Mouse (Mus musculus): ENCODE results near the gene Macrod2.

The Macrod2 gene

DNA sequence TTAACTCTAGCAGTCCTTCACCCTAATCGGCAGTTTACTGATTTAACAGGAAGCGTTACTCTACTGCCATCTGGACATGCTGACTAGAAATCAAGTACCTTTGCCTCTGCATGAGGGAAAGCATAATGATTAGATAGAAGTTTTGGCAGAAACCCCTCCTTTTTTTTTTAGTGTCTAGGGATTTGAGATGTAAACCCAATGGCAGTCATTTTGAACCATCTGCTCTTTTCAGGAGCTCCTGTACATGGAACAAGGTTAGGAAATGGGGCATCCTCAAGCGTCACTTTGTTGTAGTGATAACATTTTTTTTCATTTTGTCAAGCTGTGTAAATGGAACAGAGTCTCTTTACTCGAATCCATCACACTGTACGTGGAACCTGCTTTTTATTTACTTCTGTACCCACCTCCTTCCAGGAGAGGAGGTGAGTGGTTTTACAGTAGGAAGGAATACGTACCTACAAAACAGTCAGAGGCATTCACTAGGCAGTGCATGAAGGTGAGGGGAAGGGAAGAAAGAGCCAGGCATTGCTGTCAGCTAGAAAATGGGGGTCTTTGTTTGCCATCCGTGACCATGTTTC, 503.4 kb downstream of the Macrod2 start:
- no peak for DNase-seq (ENCODE audit: low read depth in 1 of 2, low spot score in 2 of 2)

DNA sequence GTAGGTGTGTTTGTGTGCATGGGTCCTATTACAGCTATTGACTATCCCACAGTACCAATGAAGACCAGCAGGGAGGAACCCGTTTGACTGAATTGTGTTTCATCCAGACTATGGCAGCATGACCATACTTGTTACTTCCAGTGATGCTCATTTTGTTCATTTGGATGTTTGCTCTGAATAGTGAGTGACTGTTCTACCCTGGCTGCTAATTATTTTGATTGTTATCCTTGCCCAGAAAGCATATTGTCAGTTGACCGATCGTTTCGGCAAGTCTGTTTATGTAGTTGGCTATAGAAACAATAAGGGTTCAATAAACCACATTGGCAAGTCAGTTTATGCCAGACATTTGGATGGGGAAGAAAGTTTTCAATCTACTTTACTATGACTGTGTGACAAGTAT, 510.2 kb downstream of the Macrod2 start:
- no peak for DNase-seq (ENCODE audit: low read depth in 1 of 2, low spot score in 2 of 2)

DNA sequence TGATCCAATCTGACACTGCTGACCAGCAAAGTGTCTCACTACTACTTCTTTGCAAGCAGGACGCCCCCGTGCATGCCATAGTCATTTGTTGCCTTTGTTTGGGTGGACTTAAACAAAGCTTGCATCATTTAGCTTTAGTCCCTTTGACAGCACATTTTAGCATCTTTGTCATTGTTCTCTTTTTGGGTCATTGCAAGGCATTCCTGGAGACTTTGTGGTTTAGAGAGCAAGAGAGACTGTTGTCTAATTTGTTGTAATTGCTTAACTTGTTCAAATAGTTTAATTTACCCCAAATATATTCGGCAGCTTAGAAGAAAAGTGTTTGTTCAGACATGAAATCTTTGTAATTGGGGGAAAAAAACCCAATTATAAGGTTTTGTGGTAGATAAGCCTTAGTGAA, 511.0 kb downstream of the Macrod2 start:
- no peak for DNase-seq (ENCODE audit: low read depth in 1 of 2, low spot score in 2 of 2)

DNA sequence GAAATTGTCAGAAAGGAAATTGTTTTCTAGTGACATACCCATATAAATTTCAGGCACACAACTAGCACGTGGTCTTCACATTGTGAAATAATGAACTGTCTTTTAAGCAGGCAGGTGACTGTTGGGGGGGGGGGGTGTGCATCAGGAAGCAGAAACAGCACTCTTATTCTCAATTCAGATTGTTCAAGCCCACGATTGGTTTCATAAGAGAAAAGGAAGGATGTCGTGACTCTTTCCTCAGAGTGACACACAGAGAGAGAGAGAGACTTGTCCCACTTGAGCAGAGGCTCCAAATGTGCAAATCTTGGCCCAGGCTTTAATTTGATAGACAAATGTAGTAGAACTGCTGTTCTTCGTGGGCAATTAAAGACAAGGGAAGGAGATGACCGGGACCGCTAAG, 516.4 kb downstream of the Macrod2 start:
- no peak for DNase-seq (ENCODE audit: low read depth in 1 of 2, low spot score in 2 of 2)

DNA sequence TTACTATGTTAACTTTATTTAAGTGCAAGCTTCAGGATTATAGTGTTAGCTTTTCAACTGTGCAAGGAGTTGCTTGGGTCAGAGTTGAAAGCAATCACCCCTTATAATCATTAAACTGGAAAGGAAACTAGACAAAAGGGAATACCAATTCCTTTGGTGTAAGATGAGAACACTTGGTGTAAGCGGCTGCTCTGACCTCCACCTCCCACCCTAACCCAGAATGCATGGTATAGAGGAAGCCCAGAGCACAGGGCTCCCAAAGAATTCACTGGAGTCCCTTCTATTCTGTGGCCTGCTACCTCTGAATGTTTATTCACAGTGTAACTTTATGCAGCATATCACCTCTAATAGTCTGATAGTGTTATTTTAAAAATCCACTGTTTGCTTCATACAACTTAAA, 517.1 kb downstream of the Macrod2 start:
- DNase-seq (ENCODE audit: low read depth in 1 of 2, low spot score in 2 of 2) = no peak

DNA sequence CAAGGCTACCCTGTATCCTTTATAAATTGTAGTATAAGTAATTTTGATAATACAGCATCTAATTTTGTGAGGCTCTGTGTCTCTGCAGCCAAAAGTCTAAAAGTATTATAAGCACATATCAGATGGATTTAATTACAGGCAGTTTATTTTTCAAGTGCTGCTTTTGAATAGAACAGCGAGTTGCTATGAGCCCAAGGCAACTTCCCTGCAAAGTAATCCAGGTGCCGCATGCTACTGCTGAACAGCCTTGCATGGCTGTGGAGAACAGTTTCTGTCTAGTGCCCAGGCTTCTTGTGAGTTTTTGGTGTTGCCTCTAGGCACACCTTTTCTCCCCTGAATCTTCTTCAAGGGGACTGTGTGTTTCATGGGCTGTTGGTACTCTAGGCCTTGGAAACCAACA, 517.8 kb downstream of the Macrod2 start:
- DNase-seq (ENCODE audit: low read depth in 1 of 2, low spot score in 2 of 2) = no peak

DNA sequence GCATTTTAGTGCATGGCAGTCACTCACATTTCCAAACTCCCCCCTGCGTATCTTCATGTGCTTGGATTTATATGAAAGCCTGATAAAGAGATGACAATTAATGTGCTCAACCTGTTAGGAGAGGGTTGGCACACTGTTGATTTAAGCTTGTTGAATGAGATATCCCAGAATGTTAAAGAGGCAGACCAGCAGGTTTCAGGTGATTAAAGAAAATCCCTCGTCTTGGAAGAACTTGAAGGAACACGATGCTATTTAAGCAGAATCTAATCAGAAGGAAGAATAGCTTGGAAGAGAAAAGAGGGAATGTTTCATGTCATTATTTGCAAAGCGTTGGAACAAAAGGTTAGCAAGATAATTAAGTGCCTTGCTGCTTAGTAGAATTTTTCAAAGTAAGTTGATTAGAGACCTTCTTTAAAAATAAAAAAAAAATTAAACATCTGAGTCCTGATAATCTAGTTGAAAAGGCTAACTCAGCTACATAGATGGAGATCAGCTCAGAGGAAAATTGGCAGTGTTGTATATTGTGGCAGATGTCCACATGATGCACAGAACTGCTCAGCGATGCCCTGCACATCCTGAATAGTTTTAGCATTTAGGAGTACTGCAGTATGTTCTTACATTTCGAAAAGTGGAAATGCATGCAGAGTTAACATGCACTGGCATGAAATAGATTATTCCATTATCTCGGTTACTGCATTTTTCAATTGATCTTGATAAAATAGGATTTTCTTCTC, 518.7 kb downstream of the Macrod2 start:
- no peak for DNase-seq (ENCODE audit: low read depth in 1 of 2, low spot score in 2 of 2)

DNA sequence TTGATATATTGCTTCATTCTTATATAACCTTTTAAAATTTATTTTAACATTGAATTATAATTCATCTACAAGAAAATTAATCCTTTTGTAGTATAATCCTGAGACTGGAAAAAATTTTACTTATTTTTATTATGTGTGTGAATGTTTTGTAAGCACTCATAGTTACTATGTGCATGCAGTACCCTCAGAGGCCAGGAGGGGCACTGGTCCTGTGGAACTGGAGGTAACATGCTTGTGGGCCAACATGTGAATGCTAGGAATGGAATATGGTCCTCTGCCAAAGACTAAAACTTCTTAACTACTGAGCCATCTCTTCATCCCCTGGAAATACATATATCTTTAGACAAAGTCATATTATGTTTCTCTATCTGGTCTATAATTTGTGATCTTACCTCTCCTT, 531.8 kb downstream of the Macrod2 start:
- no peak for DNase-seq (ENCODE audit: low read depth in 1 of 2, low spot score in 2 of 2)

DNA sequence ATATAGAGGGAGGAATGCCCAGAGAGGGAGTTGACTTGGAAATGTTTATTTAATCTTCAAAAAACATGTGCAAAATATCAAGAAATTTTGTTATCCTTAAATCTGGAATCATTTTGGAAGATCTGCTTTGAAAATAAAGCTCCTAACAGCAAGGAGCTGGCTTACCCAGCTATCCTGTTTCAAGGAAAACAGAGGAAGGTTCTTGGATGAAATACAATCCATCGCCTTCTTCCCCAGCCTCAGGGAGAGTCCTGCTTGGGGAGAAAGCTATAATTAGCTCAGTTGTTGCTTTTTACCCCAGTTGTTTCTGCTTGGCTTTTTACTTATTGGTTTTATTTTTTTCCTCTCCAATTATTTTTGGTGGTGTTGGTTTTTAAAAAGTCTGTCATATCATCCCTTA, 539.4 kb downstream of the Macrod2 start:
- DNase-seq (ENCODE audit: low read depth in 1 of 2, low spot score in 2 of 2) = no peak

DNA sequence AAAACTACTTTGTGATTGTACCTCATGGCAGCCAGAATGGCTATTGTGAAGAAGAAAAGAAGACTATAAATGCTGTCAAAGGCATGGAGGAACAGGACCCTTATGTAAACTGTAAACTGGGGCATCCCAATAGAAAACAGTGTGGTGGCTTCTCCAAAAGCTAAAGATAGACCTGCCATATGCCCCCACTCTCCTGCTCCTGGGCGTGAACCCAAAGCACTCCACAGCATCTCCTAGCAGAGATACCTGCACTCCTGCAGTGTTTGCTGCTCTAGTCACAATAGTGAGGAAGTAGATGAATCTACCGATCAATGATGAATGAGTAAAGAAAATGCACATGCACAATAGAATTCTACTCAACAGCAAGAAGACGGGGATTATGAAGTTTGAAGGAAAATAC, 554.4 kb downstream of the Macrod2 start:
- DNase-seq (ENCODE audit: low read depth in 1 of 2, low spot score in 2 of 2) = no peak

DNA sequence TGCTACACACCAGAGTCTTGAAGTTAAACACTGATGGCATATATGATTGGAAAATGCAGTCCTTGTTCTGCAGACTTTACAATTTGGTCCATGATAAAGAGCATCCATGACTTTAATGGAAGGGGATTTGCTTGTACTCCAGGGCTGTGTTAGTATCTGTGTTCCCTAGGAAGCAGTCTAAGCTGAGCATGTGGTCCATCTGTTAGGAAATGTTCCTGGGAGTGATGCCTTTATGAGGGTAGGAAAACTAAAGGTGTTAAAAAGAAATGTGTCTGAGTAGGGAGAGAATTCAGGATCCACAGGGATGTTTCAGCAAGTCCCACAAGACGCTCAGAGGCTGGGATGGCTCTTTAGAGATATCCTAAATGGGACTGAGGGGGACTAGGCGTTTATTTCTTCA, 564.1 kb downstream of the Macrod2 start:
- no peak for DNase-seq (ENCODE audit: low read depth in 1 of 2, low spot score in 2 of 2)

DNA sequence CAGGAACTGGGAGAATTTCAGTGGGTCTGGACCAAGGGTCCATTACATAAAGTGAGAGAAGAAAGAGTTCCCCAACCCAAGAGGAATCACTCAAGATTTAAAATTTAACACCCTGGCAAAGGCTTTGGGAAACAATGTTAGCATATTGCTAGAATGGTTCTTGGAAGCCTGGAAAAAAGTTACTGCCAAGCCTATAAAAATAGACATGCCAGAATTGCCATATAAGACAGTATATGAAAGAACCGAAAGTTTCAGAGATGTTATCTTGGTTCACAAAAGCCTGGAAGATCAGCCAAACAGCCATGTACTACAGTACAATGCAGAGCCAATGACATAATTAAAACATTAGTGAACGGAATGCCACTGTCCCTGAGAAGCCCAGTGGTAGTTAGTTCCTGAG, 575.1 kb downstream of the Macrod2 start:
- no peak for DNase-seq (ENCODE audit: low read depth in 1 of 2, low spot score in 2 of 2)

DNA sequence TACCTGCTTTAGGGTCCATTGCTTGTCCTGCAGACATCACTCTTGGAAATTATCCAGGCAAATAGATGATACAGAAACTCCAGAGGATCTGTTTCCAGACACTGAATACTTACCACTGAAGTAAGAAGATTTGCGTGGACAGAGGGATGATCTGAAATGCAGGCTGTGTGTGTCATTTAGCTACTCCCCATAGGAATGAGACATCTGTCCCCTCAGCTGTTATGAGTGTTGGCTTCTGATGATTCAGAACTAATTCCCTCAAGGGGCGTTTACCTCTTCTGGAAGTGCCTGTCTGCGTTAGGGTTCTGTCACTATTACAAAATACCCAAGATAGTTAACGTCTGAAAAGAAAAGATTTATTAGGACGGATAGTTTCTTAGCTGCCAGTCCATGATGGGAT, 576.7 kb downstream of the Macrod2 start:
- no peak for DNase-seq (ENCODE audit: low read depth in 1 of 2, low spot score in 2 of 2)

DNA sequence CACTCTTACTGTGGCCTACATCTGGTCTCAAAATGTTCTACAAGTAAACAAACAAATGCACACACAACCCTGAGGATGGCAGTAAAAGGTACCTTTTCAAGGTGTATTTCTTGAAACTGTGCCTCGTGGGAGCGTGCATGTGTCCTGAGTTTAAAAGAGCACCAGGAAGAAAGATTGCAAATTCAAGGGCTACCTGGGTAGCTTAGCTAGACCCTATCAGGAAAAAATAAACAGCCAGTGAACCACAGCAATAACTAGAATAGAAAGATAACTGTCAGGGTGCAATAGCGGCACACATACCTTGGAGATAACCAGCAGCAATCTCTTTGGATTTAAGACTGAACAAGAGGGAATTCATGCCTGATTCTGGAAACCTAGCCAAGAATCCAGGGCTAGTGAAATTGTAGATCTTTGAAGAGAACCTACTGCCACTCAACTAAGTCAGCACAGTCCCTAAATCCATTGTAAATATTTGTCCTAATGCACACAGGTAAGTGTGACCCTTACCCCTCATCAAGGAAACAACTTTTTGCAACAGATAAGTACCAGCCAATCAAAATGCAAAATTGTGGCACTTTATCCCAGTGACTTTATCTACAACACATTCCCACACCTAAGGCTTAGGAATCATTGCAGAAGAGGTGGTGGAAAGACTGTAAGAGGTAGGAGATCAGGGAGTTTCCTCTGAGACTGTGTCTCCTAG, 590.7 kb downstream of the Macrod2 start:
- no peak for DNase-seq (ENCODE audit: low read depth in 1 of 2, low spot score in 2 of 2)

DNA sequence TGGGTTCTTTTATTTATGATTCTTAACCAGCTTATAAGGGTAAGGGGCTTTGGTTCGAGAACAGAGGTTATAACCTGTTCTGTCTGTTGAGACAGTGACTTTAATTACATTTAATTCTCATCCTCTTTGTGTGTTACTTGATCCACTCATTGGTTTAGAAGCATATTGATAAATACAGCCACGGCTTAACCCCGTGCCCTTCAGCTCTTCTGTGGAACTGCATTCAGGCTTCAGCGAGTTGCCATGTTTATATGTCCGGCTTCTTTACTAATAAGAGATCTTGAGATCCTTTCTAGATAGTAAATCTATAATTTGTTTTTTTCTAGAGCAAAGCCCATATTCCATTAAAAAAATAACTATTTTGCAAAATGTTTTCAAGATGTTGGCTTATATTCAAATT, 608.7 kb downstream of the Macrod2 start:
- DNase-seq (ENCODE audit: low read depth in 1 of 2, low spot score in 2 of 2) = no peak

DNA sequence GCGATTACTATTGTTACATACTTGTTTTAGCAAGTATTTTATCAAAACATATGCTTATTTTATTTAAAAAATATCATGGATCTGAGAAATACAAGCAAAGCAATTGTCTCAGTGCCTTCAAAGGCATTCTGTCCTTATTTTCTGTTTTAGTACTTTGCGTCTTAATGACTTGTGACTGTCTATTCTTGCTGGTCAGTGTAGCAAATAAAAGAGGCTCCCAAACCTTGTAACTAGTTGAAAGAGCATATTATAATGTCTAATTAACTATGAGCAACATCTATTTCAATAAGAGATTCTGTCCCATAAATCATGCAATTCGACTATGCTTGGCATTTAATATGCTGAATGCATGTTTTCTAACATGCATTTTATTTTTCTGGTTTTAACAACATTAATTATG, 609.2 kb downstream of the Macrod2 start:
- no peak for DNase-seq (ENCODE audit: low read depth in 1 of 2, low spot score in 2 of 2)

DNA sequence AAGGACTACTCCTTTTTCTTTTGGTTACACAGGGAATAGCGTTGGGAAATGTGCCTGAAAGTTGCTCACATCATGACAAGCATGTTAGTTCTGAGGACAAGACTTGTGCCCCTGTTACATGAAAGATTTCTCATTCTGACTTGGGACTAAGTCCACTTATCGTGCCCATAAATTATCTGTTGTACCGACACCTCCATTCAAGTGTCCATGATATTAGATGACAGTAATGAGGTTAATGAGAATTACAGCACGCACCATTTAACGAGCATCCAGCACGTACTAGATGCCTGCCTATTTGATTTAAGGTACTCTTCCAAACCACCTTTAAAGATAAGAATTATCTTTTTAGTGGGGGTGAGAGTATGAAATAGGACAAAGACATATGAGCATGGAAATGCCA, 610.5 kb downstream of the Macrod2 start:
- DNase-seq (ENCODE audit: low read depth in 1 of 2, low spot score in 2 of 2) = no peak

DNA sequence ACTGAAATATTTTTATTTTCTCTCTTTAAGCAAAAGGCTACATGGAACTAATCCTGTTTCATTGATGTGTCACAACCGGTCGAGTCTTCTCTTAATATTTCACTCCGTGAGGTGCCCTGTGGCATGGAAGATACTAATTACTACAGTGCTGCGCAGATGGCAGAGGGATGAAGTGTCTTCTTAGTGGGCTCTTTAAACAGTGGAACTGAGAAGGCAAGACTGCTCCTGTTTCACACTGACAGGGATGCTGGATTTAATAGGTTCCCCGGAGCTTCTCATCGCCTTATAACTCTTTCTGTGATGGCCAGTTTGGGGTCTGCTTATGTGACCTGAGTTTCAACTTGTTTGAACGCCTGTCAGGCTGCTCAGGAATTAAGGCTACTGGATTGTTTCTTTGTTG, 612.6 kb downstream of the Macrod2 start:
- no peak for DNase-seq (ENCODE audit: low read depth in 1 of 2, low spot score in 2 of 2)

DNA sequence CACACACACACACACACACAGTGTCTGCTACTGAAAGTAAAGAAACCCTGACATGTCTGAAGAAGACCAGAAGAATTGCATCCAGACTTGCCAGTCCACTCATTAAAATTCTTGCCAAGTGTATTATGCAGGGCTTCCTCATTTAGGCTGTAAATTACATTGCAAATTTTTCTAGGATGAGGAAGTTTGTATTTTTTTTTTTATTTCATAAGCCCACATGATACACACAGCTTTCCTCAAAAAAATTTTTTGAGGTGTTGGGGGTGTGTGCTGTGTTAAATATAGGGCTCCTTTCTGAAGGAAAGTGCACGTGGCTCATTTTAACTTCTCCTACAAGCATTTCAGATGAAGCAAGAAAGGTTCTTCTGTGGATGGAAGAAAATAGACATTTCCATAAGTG, 613.3 kb downstream of the Macrod2 start:
- no peak for DNase-seq (ENCODE audit: low read depth in 1 of 2, low spot score in 2 of 2)

DNA sequence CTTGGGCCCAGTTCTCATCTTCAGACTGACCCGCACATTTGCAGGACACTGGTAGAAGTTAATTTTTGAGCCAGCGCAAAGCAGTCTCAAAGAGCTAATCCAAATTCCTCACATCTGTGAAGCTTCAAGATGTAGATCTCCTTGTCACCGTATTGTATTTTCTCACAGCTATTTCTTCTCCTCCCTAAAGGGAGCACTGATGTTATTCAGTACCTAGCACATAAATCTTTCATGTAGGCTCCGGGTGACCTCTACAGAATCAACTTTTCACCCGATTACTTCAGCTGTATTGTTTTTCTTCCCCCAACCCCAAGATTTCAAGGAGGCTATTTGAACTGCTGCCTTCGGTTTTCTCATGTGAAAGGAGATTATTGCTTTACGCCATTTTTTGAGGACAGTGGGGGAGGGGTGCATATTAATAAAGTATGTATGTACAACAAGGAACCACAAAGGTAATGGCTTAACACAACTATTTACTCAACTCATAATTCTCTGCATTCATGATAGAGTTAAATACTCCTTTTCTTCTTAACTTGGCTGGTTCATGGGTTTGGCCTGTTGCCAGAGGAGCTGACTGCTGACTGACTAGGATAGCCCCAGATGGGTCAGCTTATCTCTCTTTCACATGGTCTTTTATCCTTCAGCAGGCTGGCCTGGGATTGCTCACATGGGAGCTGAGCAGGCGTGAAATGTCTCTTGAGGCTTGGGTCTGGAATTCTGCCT, 618.5 kb downstream of the Macrod2 start:
- no peak for DNase-seq (ENCODE audit: low read depth in 1 of 2, low spot score in 2 of 2)

DNA sequence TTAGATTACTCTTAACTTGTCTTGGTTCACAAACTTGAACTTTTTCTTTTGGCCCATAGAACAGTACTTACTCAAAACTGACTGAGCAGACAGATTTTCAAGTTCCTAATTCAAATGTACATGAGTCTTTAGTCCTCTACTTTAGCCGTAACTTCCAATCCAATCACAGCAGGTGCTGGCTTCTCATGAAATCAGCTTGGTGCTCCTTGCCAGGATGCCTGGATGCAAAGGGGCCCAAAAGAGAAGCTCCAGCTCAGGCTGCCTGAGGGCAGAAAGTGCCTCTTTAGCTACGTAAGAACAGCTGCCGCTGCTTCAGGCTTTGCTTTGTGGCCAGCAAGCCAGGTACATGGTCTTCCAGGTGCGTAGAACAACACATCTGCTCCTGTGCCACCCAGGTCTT, 627.9 kb downstream of the Macrod2 start:
- DNase-seq (ENCODE audit: low read depth in 1 of 2, low spot score in 2 of 2) = no peak

DNA sequence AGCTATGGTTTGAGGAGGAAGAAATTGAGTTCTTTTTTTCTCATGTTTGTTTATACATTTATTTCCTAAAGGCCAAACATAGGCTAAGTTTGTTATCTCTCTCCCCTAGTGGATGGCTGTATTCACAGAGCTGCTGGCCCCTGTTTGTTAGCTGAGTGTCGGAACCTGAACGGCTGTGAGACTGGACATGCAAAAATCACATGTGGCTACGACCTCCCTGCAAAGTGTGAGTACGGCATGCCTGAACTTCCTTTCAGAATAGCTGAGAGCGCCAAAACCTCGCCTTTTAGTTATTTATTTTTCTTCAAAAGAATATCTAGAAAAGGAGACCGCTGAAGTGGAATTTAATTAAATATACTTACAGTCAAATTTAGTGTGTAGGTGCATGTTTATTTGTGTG, 628.8 kb downstream of the Macrod2 start:
- DNase-seq (ENCODE audit: low read depth in 1 of 2, low spot score in 2 of 2) = no peak

All from monocyte, adult 2 months (primary cell).